ENCODE assay signal across 27 mouse cellular contexts in genomic region chr3:130241924-130242323, GRCm38 (mm10).
"Had no signal": no experiment of that assay in that cellular context is flagged by ENCODE, and none has a peak within 500 bp of the region (broad histone marks: within the 10 kb centered on the region; RNA-seq: fewer than 3 reads in every experiment).

No protein-coding gene starts in this region.

- H3K36me3 ChIP-seq: heart, embryonic 10.5 days; heart, embryonic 12.5 days; hindbrain, embryonic 10.5 days; hindbrain, embryonic 12.5 days; intestine, embryonic 15.5 days; kidney, embryonic 15.5 days; limb, embryonic 10.5 days; limb, embryonic 12.5 days; liver, embryonic 13.5 days had no signal

- H3K4me3 ChIP-seq: heart, embryonic 10.5 days; heart, embryonic 12.5 days; hindbrain, embryonic 10.5 days; hindbrain, embryonic 12.5 days; intestine, embryonic 15.5 days; kidney, embryonic 15.5 days; layer of hippocampus, adult 2 months; left cerebral cortex, adult 2 months; limb, embryonic 10.5 days; limb, embryonic 12.5 days; liver, embryonic 13.5 days had no signal

- H3K9me3 ChIP-seq: heart, embryonic 10.5 days; heart, embryonic 12.5 days; hindbrain, embryonic 10.5 days; hindbrain, embryonic 12.5 days; intestine, embryonic 15.5 days; kidney, embryonic 15.5 days; limb, embryonic 10.5 days; limb, embryonic 12.5 days; liver, embryonic 13.5 days had no signal

- H3K9ac ChIP-seq: heart, embryonic 12.5 days; hindbrain, embryonic 12.5 days; hindbrain, embryonic 14.5 days; intestine, embryonic 15.5 days; kidney, embryonic 15.5 days; limb, embryonic 12.5 days; liver, embryonic 13.5 days had no signal

- ATAC-seq: hindbrain, embryonic 16.5 days; inflammation-experienced regulatory T-cells, adult 6 months; intestine, embryonic 15.5 days; intestine, postnatal 0 days had no signal

- DNase-seq: gastrocnemius, postnatal 14 days; gastrocnemius, postnatal 36 days; heart, adult 18-20 months; heart, postnatal 10 days; heart, postnatal 4 days; kidney, adult 18-20 months; kidney, adult 8-10 months; kidney, postnatal 25 days; kidney, postnatal 4 days; liver; liver, embryonic 13.5 days had no signal

- H3K27me3 ChIP-seq: heart, embryonic 12.5 days; hindbrain, embryonic 12.5 days; intestine, embryonic 15.5 days; kidney, embryonic 15.5 days; limb, embryonic 12.5 days; liver, embryonic 13.5 days had no signal

- H3K4me2 ChIP-seq: heart, embryonic 12.5 days; hindbrain, embryonic 12.5 days; hindbrain, embryonic 14.5 days; intestine, embryonic 15.5 days; kidney, embryonic 15.5 days; limb, embryonic 12.5 days; liver, embryonic 11.5 days; liver, embryonic 13.5 days had no signal

- H3K4me1 ChIP-seq: heart, embryonic 10.5 days; heart, embryonic 12.5 days; hindbrain, embryonic 10.5 days; intestine, embryonic 15.5 days; limb, embryonic 12.5 days; liver, embryonic 13.5 days had no signal

- H3K27ac ChIP-seq: heart, embryonic 10.5 days; hindbrain, embryonic 10.5 days; hindbrain, embryonic 12.5 days; intestine, embryonic 15.5 days; kidney, embryonic 15.5 days; kidney, postnatal 0 days; layer of hippocampus, adult 2 months; left cerebral cortex, adult 2 months; limb, embryonic 10.5 days; limb, embryonic 12.5 days; liver, embryonic 13.5 days had no signal
